Mouse (Mus musculus) lung, embryonic 15.5 days (tissue): ENCODE data around the gene Nemp1. TPM values are rescaled to one million over a fixed set of nuclear protein-coding genes. Genes with fewer than 3 reads are reported as not detected.

Source experiments
- ATAC-seq: fragments of 200-750 bp; cut with Nextera tagmentation; 2 replicates; pipeline ENCODE4 v1.8.0; 2017; ENCODE audit warnings: moderate number of reproducible peaks, borderline replicate concordance; ENCODE audit not compliant: low FRiP score, low TSS enrichment; ENCODE audit errors: extremely low read depth
- H3K27ac ChIP-seq: fragments of 300-500 bp; sonication (generic); 2 replicates; pipeline ENCODE4 v1.5.1; 2015; ENCODE audit warnings: moderate library complexity, mild to moderate bottlenecking, inconsistent platforms
- H3K27me3 ChIP-seq: fragments of 300-500 bp; sonication (generic); 2 replicates; pipeline ENCODE4 v1.6.1; 2015; ENCODE audit warnings: inconsistent platforms
- H3K36me3 ChIP-seq: fragments of 300-500 bp; sonication (generic); 2 replicates; pipeline ENCODE4 v1.6.1; 2015; ENCODE audit warnings: inconsistent platforms
- H3K4me1 ChIP-seq: fragments of 300-500 bp; sonication (generic); 2 replicates; pipeline ENCODE4 v1.6.1; 2015; ENCODE audit warnings: inconsistent platforms
- H3K4me2 ChIP-seq: fragments of 300-500 bp; sonication (generic); 2 replicates; pipeline ENCODE4 v1.6.1; 2015; ENCODE audit warnings: inconsistent platforms, mild to moderate bottlenecking, moderate library complexity
- H3K4me3 ChIP-seq: fragments of 300-500 bp; sonication (generic); 2 replicates; pipeline ENCODE4 v1.5.1; 2015; ENCODE audit warnings: mild to moderate bottlenecking, inconsistent platforms
- H3K9ac ChIP-seq: fragments of 300-500 bp; sonication (generic); 2 replicates; pipeline ENCODE4 v1.6.1; 2015; ENCODE audit warnings: inconsistent platforms
- H3K9me3 ChIP-seq: fragments of 300-500 bp; sonication (generic); 2 replicates; pipeline ENCODE4 v1.6.1; 2016; ENCODE audit warnings: inconsistent platforms
- WGBS: fragments of 180-500 bp; shearing (Covaris S2); methylation state at CpG from one replicate; pipeline ENCODE4 v1.1.7; 2015; 5-methylcytosine and 5-hydroxymethylcytosine counted together
- polyA plus RNA-seq: library from polyadenylated mRNA; unstranded; fragments of >200 nt; fragmentation: Nextera tagmentation; extraction: Ambion mirVana; gene quantifications from 2 replicates; pipeline ENCODE4 v1.2.1, GENCODE M21; 2015

Gene Nemp1
- polyA plus RNA-seq, 1 experiment from 2014 or later = 11.8 TPM

DNA sequence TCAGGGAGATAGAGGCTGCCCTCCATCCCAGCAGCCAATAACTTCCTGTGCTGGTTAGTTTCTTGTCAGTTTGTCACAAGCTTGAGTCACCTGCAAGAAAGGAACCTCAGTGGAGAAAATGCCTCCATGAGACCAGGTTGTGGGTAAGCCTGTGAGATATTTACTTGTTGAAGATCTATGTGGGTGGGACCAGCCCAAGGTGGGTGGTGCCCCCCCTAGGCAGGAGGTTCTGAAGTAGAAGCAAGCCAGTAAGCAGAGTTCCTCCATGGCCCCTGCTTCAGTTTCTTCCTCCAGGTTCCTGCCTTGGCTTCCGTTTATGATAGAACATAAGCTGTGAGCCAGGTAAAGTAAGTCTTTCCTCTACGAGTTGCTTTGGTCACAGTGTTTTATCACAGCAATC, 69.6 kb downstream of the Nemp1 start:
- no peaks in the 10 kb centered on the region for H3K27me3 ChIP-seq
- no peaks in the 10 kb centered on the region for H3K9me3 ChIP-seq
- H3K9ac ChIP-seq = no peak overlapping the region
- H3K4me3 ChIP-seq = no peak overlapping the region
- no peak overlapping the region for H3K27ac ChIP-seq
- H3K4me2 ChIP-seq = no peak overlapping the region
- H3K36me3 ChIP-seq = peaks cover under 1% of the 10 kb centered on the region; the same call in 1 of the 2 replicates
- WGBS = 66% methylated on average over 2 of the region's 2 CpGs
- H3K4me1 ChIP-seq = peaks cover 14% of the 10 kb centered on the region
- ATAC-seq = no peak

- no peaks in the 10 kb centered on the region for H3K9me3 ChIP-seq
- H3K27me3 ChIP-seq = no peaks in the 10 kb centered on the region
- no peak for ATAC-seq
- H3K4me1 ChIP-seq = peaks cover 14% of the 10 kb centered on the region
- H3K9ac ChIP-seq = no peak overlapping the region
- H3K4me3 ChIP-seq = no peak overlapping the region
- no peak overlapping the region for H3K4me2 ChIP-seq
- no peak overlapping the region for H3K27ac ChIP-seq
- H3K36me3 ChIP-seq = peaks cover 7% of the 10 kb centered on the region
- WGBS = 49% methylated on average over 4 of the region's 4 CpGs
Observed at GRCm38 (mm10) chr10:127736916-127737315, 70.2 kb downstream of the Nemp1 start.

- H3K27ac ChIP-seq = peak overlapping the region; percentile 25; the same call in 1 of the 2 replicates
- peaks cover 14% of the 10 kb centered on the region for H3K4me1 ChIP-seq
- no peak overlapping the region for H3K4me2 ChIP-seq
- no peaks in the 10 kb centered on the region for H3K27me3 ChIP-seq
- no peak overlapping the region for H3K4me3 ChIP-seq
- H3K9me3 ChIP-seq = no peaks in the 10 kb centered on the region
- no peak overlapping the region for H3K9ac ChIP-seq
- ATAC-seq = no peak
- 21% methylated on average over 2 of the region's 2 CpGs for WGBS
- peaks cover 13% of the 10 kb centered on the region for H3K36me3 ChIP-seq
Observed at GRCm38 (mm10) chr10:127737552-127737951, 70.9 kb downstream of the Nemp1 start.

- Histone ChIP-seq H3K9me3 (no peaks in the 10 kb centered on the region), H3K36me3 (peaks cover 21% of the 10 kb centered on the region), H3K27me3 (no peaks in the 10 kb centered on the region), H3K4me2 (peak overlapping the region; percentile 58), H3K27ac (0 out of 2 replicates have a peak overlapping the region, but pooled peaks have one; percentile 7), H3K9ac (no peak overlapping the region), H3K4me3 (peak overlapping the region; percentile 92; the same call in 1 of the 2 replicates), H3K4me1 (peaks cover 14% of the 10 kb centered on the region)
- WGBS = 34% methylated on average over 13 of the region's 13 CpGs
- no peak for ATAC-seq
Observed at GRCm38 (mm10) chr10:127738151-127738882, 71.6 kb downstream of the Nemp1 start.

DNA sequence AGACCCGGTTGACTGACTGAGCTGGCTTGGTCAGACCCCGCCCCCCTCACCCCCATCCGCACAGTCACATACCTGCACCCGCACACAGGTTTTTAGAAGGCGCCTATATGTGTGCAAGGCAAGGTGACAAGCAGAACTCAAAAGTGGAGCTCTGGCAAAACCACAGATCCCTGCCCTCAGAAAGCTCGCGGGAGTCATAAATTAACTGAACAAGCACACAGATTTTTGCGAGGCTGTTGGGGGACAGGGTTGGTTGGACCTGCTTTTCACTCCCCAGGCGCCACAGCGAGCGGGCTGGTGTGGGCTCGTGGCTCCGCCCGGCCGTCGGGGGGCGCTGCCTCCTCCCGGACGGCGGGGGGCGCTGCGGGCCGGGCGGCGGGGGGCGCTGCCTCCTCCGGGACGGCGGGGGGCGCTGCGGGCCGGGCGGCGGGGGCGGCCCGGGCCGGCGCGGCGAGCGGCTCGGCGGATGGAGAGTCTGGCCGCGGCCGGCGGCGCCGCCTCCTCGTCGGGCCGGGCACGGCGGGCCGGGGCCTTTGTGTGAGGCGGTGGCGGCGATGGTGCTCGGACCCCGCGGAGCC, 72.5 kb downstream of the Nemp1 start, which contains the start of gene Zbtb39:
Gene Zbtb39 (plus strand): TSS at position 456 of the 578 bp plus-strand sequence.
- WGBS = under 1% methylated on average over 42 of the region's 61 CpGs
- H3K27me3 ChIP-seq = no peaks in the 10 kb centered on the region
- H3K9ac ChIP-seq = peak within 1 kb of the TSS; percentile 96
- H3K9me3 ChIP-seq = no peaks in the 10 kb centered on the region
- H3K27ac ChIP-seq = peak within 1 kb of the TSS; percentile 79
- peaks cover 14% of the 10 kb centered on the region for H3K4me1 ChIP-seq
- peaks cover 29% of the 10 kb centered on the region for H3K36me3 ChIP-seq
- peak within 1 kb of the TSS; percentile 58 for H3K4me2 ChIP-seq
- peak within 1 kb of the TSS; percentile 92 for H3K4me3 ChIP-seq
- ATAC-seq = peak; percentile 85

- peak overlapping the region; percentile 92 for H3K4me3 ChIP-seq
- peak overlapping the region; percentile 79 for H3K27ac ChIP-seq
- ATAC-seq = peak; percentile 62
- under 1% methylated on average over 28 of the region's 55 CpGs for WGBS
- peak overlapping the region; percentile 96 for H3K9ac ChIP-seq
- H3K4me2 ChIP-seq = peak overlapping the region; percentile 58
- no peaks in the 10 kb centered on the region for H3K9me3 ChIP-seq
- peaks cover 14% of the 10 kb centered on the region for H3K4me1 ChIP-seq
- peaks cover 35% of the 10 kb centered on the region for H3K36me3 ChIP-seq
- H3K27me3 ChIP-seq = no peaks in the 10 kb centered on the region
Observed at GRCm38 (mm10) chr10:127739661-127740161, 73.0 kb downstream of the Nemp1 start.

DNA sequence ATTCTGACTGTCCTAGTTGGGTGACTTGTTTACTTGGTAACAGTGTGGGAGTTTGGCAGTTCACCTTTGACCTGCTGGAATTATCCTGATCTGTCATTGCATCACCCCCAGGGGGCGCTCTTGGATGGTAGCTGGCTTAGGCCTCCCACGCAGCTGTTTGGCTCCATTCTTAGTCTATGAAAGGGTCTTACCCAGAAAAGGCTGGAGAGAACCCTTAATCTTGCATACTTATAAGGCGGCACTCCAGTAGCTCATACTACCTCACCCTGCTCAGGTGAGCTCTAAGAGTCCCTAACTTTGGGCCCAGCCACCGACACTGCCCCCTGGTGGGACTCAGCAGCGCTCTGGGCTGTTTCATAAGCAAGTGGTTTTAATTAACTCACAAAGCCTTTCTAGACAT, 78.0 kb downstream of the Nemp1 start:
- Histone ChIP-seq H3K4me1 (peaks cover 14% of the 10 kb centered on the region), H3K4me2 (no peak overlapping the region), H3K9ac (no peak overlapping the region), H3K9me3 (no peaks in the 10 kb centered on the region), H3K4me3 (no peak overlapping the region), H3K36me3 (peaks cover 55% of the 10 kb centered on the region), H3K27ac (no peak overlapping the region), H3K27me3 (no peaks in the 10 kb centered on the region)
- WGBS = 66% methylated on average over 5 of the region's 5 CpGs
- no peak for ATAC-seq

- Histone ChIP-seq H3K4me2 (no peak overlapping the region), H3K9me3 (no peaks in the 10 kb centered on the region), H3K27me3 (no peaks in the 10 kb centered on the region), H3K36me3 (peaks cover 55% of the 10 kb centered on the region), H3K9ac (no peak overlapping the region), H3K4me1 (peaks cover 6% of the 10 kb centered on the region; the same call in 1 of the 2 replicates), H3K27ac (no peak overlapping the region), H3K4me3 (no peak overlapping the region)
- no peak for ATAC-seq
- 73% methylated on average over 5 of the region's 5 CpGs for WGBS
Observed at GRCm38 (mm10) chr10:127745886-127746285, 79.2 kb downstream of the Nemp1 start.

GRCm38 (mm10) chr10:127747254-127747653, 80.6 kb downstream of the Nemp1 start:
- Histone ChIP-seq H3K4me1 (0 out of 2 replicates have a peak, but pooled peaks cover 5% of the 10 kb centered on the region), H3K9ac (no peak overlapping the region), H3K4me3 (no peak overlapping the region), H3K27me3 (no peaks in the 10 kb centered on the region), H3K4me2 (no peak overlapping the region), H3K9me3 (no peaks in the 10 kb centered on the region), H3K27ac (no peak overlapping the region), H3K36me3 (peaks cover 45% of the 10 kb centered on the region)
- ATAC-seq = no peak
- WGBS = 87% methylated on average over 8 of the region's 8 CpGs

GRCm38 (mm10) chr10:127748847-127749612, 82.3 kb downstream of the Nemp1 start:
- Histone ChIP-seq H3K4me2 (peak overlapping the region; percentile 43), H3K27ac (peak overlapping the region; percentile 35; the same call in 1 of the 2 replicates), H3K4me1 (0 out of 2 replicates have a peak, but pooled peaks cover 5% of the 10 kb centered on the region), H3K9ac (no peak overlapping the region), H3K4me3 (peak overlapping the region; percentile 26), H3K36me3 (peaks cover 27% of the 10 kb centered on the region), H3K27me3 (no peaks in the 10 kb centered on the region), H3K9me3 (no peaks in the 10 kb centered on the region)
- ATAC-seq = peak; percentile 58; the same call in 1 of the 2 replicates
- 8% methylated on average over 8 of the region's 8 CpGs for WGBS

DNA sequence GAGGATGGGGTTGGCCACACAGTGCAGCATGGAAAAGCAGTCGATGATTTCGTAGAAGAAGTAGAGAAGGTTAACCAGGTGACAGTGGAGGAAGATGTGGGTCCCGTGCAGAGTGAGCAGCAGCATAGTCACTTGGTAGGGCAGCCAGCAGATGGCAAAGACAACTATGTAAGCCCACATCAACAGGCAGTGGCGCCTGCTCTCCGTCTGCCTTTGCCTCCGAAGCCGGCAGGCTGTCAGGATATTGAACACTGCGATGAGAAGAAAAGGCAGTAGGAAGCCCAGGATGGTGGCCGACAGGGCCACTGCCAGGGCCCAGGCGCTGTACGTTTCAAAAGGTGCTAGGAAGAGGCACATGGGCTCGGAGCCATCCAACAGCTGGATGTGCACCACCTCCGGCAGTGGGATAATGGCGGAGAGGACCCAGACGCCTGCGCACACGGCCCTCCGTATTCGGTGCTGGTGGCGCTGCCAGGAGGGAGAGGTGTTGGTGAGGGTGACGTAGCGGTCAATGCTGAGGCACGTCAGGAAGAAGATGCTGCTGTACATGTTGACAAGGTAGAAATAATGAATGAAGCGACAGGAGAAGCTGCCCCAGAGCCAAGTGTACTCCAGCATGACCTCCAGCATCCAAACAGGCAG, 83.6 kb downstream of the Nemp1 start:
- Histone ChIP-seq H3K4me3 (peak overlapping the region; percentile 26), H3K27ac (peak overlapping the region; percentile 35; the same call in 1 of the 2 replicates), H3K4me1 (peaks cover 16% of the 10 kb centered on the region), H3K4me2 (peak overlapping the region; percentile 43), H3K9ac (no peak overlapping the region), H3K9me3 (no peaks in the 10 kb centered on the region), H3K27me3 (no peaks in the 10 kb centered on the region), H3K36me3 (peaks cover 16% of the 10 kb centered on the region)
- no peak for ATAC-seq
- WGBS = 41% methylated on average over 24 of the region's 24 CpGs
